Mouse (Mus musculus): ENCODE measurements at regions not wholly inside any gene's neighbourhood (a gene's known extent, or its start where the extent isn't known, plus 50 kb on each side); places are given as distances from the start of the nearest gene placed in this dataset.

- no peak for DNase-seq
- 20% methylated on average over 1 of the region's 1 CpGs for WGBS
- no peak overlapping the region for H3K27ac ChIP-seq (ENCODE audit: insufficient read depth, low read length)
- no peaks in the 10 kb centered on the region for H3K27me3 ChIP-seq (ENCODE audit: control insufficient read depth, insufficient read depth, low read length)
- H3K4me3 ChIP-seq (replicated peaks; ENCODE audit: insufficient read depth, low read depth, low read length), result no peak overlapping the region
- TF ChIP-seq CTCF (IDR thresholded peaks at IDR 0.05; ENCODE audit: borderline replicate concordance, insufficient read depth, low read depth, low read length) (no peak), POLR2A (IDR thresholded peaks at IDR 0.05; ENCODE audit: borderline replicate concordance, insufficient read depth, low read length) (no peak)
- no peaks in the 10 kb centered on the region for H3K4me1 ChIP-seq (ENCODE audit: control insufficient read depth, insufficient read depth, low read length)
These were observed 572.6 kb upstream of the Robo2 start for GRCm38 (mm10) chr16:74984207-74984606.

- Histone ChIP-seq H3K4me3 (replicated peaks; ENCODE audit: insufficient read depth, low read depth, low read length) (no peak overlapping the region), H3K4me1 (ENCODE audit: control insufficient read depth, insufficient read depth, low read length) (no peaks in the 10 kb centered on the region), H3K27ac (ENCODE audit: insufficient read depth, low read length) (no peak overlapping the region), H3K27me3 (ENCODE audit: control insufficient read depth, insufficient read depth, low read length) (no peaks in the 10 kb centered on the region)
- WGBS, result 71% methylated on average over 4 of the region's 4 CpGs
- DNase-seq, result no peak
- TF ChIP-seq POLR2A (IDR thresholded peaks at IDR 0.05; ENCODE audit: borderline replicate concordance, insufficient read depth, low read length), result no peak
- TF ChIP-seq CTCF (IDR thresholded peaks at IDR 0.05; ENCODE audit: borderline replicate concordance, insufficient read depth, low read depth, low read length), result no peak
These were observed 554.5 kb upstream of the Robo2 start for GRCm38 (mm10) chr16:74966099-74966498.

- Histone ChIP-seq H3K4me3 (replicated peaks; ENCODE audit: insufficient read depth, low read depth, low read length) (no peak overlapping the region), H3K27me3 (ENCODE audit: control insufficient read depth, insufficient read depth, low read length) (no peaks in the 10 kb centered on the region), H3K27ac (ENCODE audit: insufficient read depth, low read length) (no peak overlapping the region), H3K4me1 (ENCODE audit: control insufficient read depth, insufficient read depth, low read length) (no peaks in the 10 kb centered on the region; the same call in 1 of the 2 replicates)
- no peak for DNase-seq
- TF ChIP-seq POLR2A (IDR thresholded peaks at IDR 0.05; ENCODE audit: borderline replicate concordance, insufficient read depth, low read length), result no peak
- TF ChIP-seq CTCF (IDR thresholded peaks at IDR 0.05; ENCODE audit: borderline replicate concordance, insufficient read depth, low read depth, low read length), result no peak
- whole genome bisulfite sequencing, result 74% methylated on average over 4 of the region's 4 CpGs
These were observed 518.1 kb upstream of the Robo2 start for GRCm38 (mm10) chr16:74929739-74930138.

GRCm38 (mm10) chr16:74900835-74901234, 489.2 kb upstream of the Robo2 start:
- WGBS, result 13% methylated on average over 7 of the region's 7 CpGs
- TF ChIP-seq CTCF (IDR thresholded peaks at IDR 0.05; ENCODE audit: borderline replicate concordance, insufficient read depth, low read depth, low read length) (no peak), POLR2A (IDR thresholded peaks at IDR 0.05; ENCODE audit: borderline replicate concordance, insufficient read depth, low read length) (no peak)
- Histone ChIP-seq H3K27ac (ENCODE audit: insufficient read depth, low read length) (no peak overlapping the region), H3K4me3 (replicated peaks; ENCODE audit: insufficient read depth, low read depth, low read length) (no peak overlapping the region), H3K4me1 (ENCODE audit: control insufficient read depth, insufficient read depth, low read length) (no peaks in the 10 kb centered on the region), H3K27me3 (ENCODE audit: control insufficient read depth, insufficient read depth, low read length) (no peaks in the 10 kb centered on the region)
- peak; percentile 8 to 28 for DNase-seq

- 30% methylated on average over 1 of the region's 1 CpGs for WGBS
- no peak overlapping the region for H3K27ac ChIP-seq (ENCODE audit: insufficient read depth, low read length)
- H3K27me3 ChIP-seq (ENCODE audit: control insufficient read depth, insufficient read depth, low read length), result no peaks in the 10 kb centered on the region
- H3K4me1 ChIP-seq (ENCODE audit: control insufficient read depth, insufficient read depth, low read length), result no peaks in the 10 kb centered on the region
- no peak for DNase-seq
- no peak overlapping the region for H3K4me3 ChIP-seq (replicated peaks; ENCODE audit: insufficient read depth, low read depth, low read length)
- TF ChIP-seq POLR2A (IDR thresholded peaks at IDR 0.05; ENCODE audit: borderline replicate concordance, insufficient read depth, low read length) (no peak), CTCF (IDR thresholded peaks at IDR 0.05; ENCODE audit: borderline replicate concordance, insufficient read depth, low read depth, low read length) (no peak)
These were observed 476.1 kb upstream of the Robo2 start for GRCm38 (mm10) chr16:74887724-74888123.

GRCm38 (mm10) chr16:74878603-74879002, 467.0 kb upstream of the Robo2 start:
- Histone ChIP-seq H3K4me1 (ENCODE audit: control insufficient read depth, insufficient read depth, low read length) (no peaks in the 10 kb centered on the region), H3K27me3 (ENCODE audit: control insufficient read depth, insufficient read depth, low read length) (no peaks in the 10 kb centered on the region), H3K27ac (ENCODE audit: insufficient read depth, low read length) (no peak overlapping the region), H3K4me3 (replicated peaks; ENCODE audit: insufficient read depth, low read depth, low read length) (no peak overlapping the region)
- no peak for TF ChIP-seq CTCF (IDR thresholded peaks at IDR 0.05; ENCODE audit: borderline replicate concordance, insufficient read depth, low read depth, low read length)
- no peak for TF ChIP-seq POLR2A (IDR thresholded peaks at IDR 0.05; ENCODE audit: borderline replicate concordance, insufficient read depth, low read length)
- WGBS, result 96% methylated on average over 3 of the region's 3 CpGs
- DNase-seq, result no peak

- no peaks in the 10 kb centered on the region for H3K27me3 ChIP-seq (ENCODE audit: control insufficient read depth, insufficient read depth, low read length)
- DNase-seq, result no peak
- no peak overlapping the region for H3K27ac ChIP-seq (ENCODE audit: insufficient read depth, low read length)
- H3K4me3 ChIP-seq (replicated peaks; ENCODE audit: insufficient read depth, low read depth, low read length), result no peak overlapping the region
- H3K4me1 ChIP-seq (ENCODE audit: control insufficient read depth, insufficient read depth, low read length), result no peaks in the 10 kb centered on the region
- no peak for TF ChIP-seq CTCF (IDR thresholded peaks at IDR 0.05; ENCODE audit: borderline replicate concordance, insufficient read depth, low read depth, low read length)
- TF ChIP-seq POLR2A (IDR thresholded peaks at IDR 0.05; ENCODE audit: borderline replicate concordance, insufficient read depth, low read length), result no peak
These were observed 462.1 kb upstream of the Robo2 start for GRCm38 (mm10) chr16:74873756-74874155.

GRCm38 (mm10) chr16:74857752-74858151, 446.1 kb upstream of the Robo2 start:
- TF ChIP-seq CTCF (IDR thresholded peaks at IDR 0.05; ENCODE audit: borderline replicate concordance, insufficient read depth, low read depth, low read length) (no peak), POLR2A (IDR thresholded peaks at IDR 0.05; ENCODE audit: borderline replicate concordance, insufficient read depth, low read length) (no peak)
- Histone ChIP-seq H3K4me1 (ENCODE audit: control insufficient read depth, insufficient read depth, low read length) (no peaks in the 10 kb centered on the region), H3K27me3 (ENCODE audit: control insufficient read depth, insufficient read depth, low read length) (no peaks in the 10 kb centered on the region), H3K4me3 (replicated peaks; ENCODE audit: insufficient read depth, low read depth, low read length) (no peak overlapping the region), H3K27ac (ENCODE audit: insufficient read depth, low read length) (no peak overlapping the region)
- WGBS, result 14% methylated on average over 2 of the region's 2 CpGs
- no peak for DNase-seq

Measured in cerebellum, adult 2 months (tissue).